Mouse (Mus musculus) liver, embryonic 11.5 days (tissue): ENCODE data around the gene Edf1. TPM values are rescaled to one million over a fixed set of nuclear protein-coding genes. Genes with fewer than 3 reads are reported as not detected.

Experiments
- ATAC-seq: fragments of 200-750 bp; cut with Nextera tagmentation; replicated peaks from 2 replicates; pipeline ENCODE4 v1.8.0; 2017; ENCODE audit warnings: moderate number of reproducible peaks, mild to moderate bottlenecking, moderate TSS enrichment, moderate library complexity; ENCODE audit not compliant: low FRiP score
- DNase-seq: peaks from one replicate; pipeline ENCODE4 v3.0.0-alpha.2; 2017; ENCODE audit warnings: low spot score
- H3K27ac ChIP-seq: fragments of 300-500 bp; sonication (generic); 2 replicates; pipeline ENCODE4 v1.5.1; 2014; ENCODE audit warnings: mild to moderate bottlenecking, low read depth, low read length, control low read depth
- H3K27me3 ChIP-seq: fragments of 300-500 bp; sonication (generic); replicated peaks from 2 replicates; pipeline ENCODE4 v1.6.1; 2014; ENCODE audit warnings: low read length, mixed read lengths; ENCODE audit not compliant: control insufficient read depth, insufficient read depth
- H3K36me3 ChIP-seq: fragments of 300-500 bp; sonication (generic); 2 replicates; pipeline ENCODE4 v1.6.1; 2014; ENCODE audit warnings: mild to moderate bottlenecking, low read length, moderate library complexity, mixed read lengths; ENCODE audit not compliant: control insufficient read depth, insufficient read depth
- H3K4me1 ChIP-seq: fragments of 300-500 bp; sonication (generic); replicated peaks from 2 replicates; pipeline ENCODE4 v1.6.1; 2014; ENCODE audit warnings: low read length, mixed read lengths; ENCODE audit not compliant: control insufficient read depth, insufficient read depth
- H3K4me2 ChIP-seq: fragments of 300-500 bp; sonication (generic); 2 replicates; pipeline ENCODE4 v1.6.1; 2014; ENCODE audit warnings: mild to moderate bottlenecking, control low read depth, moderate library complexity
- H3K4me3 ChIP-seq: fragments of 300-500 bp; sonication (generic); 2 replicates; pipeline ENCODE4 v1.5.1; 2014; ENCODE audit warnings: low read depth, low read length, control low read depth
- H3K9ac ChIP-seq: fragments of 300-500 bp; sonication (generic); 2 replicates; pipeline ENCODE4 v1.6.1; 2014; ENCODE audit warnings: low read depth, low read length, control low read depth
- H3K9me3 ChIP-seq: fragments of 300-500 bp; sonication (generic); 2 replicates; pipeline ENCODE4 v1.6.1; 2016; ENCODE audit warnings: low read length, inconsistent platforms, mixed read lengths; ENCODE audit not compliant: control insufficient read depth
- WGBS: fragments of 180-500 bp; shearing (Covaris S2); extraction: QIAGEN DNeasy Blood & Tissue Kit; methylation state at CpG from one replicate; pipeline ENCODE4 v1.1.7; 2014; 5-methylcytosine and 5-hydroxymethylcytosine counted together
- polyA plus RNA-seq: library from polyadenylated mRNA; unstranded; fragments of >200 nt; fragmentation: Nextera tagmentation; extraction: Ambion mirVana; gene quantifications from 2 replicates; pipeline ENCODE4 v1.2.1, GENCODE M21; 2014

Gene Edf1
- polyA plus RNA-seq = 367 and 380 TPM in 2 replicates

DNA sequence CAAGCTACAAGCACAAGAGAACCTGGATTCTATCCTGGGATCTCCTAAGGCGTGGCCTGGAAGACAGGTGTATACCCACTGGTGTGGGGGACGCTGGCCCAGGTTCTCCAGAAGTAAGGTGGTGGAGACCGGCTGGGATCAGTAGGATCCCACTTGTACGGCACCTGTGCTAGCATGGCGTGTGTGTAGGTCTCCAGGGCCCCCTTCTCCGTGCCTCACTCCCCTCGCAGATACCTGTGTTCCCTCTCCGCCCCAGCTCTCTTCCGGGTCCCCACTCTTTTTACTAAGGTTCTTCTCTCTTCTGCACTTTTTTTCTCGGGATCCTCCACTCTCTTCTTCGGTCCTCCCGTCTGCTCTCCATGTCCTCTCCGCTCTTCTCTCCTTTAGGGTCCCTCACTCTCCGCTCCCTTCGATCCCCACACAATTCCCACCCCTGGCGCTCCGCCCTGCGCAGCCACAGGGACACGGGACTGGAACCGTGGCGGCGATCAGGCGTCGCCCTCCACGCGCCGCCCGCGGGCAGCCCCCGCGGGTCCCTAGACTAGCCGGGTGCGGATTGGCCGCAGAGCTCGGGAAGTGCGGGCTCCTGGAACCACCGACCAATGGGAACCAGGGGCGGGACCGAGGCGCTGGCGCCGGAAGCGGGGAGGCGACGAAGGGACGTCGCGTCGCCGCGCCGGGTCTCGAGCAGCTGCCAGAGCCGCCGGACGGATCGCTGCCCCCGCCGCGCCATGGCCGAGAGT, at the start of gene Edf1:
Gene Edf1 (plus strand): TSS at position 627 of the 743 bp plus-strand sequence.
- Histone ChIP-seq H3K9ac (peak within 1 kb of the TSS; percentile 86), H3K36me3 (peaks cover 19% of the 10 kb centered on the region), H3K4me1 (peaks cover 17% of the 10 kb centered on the region), H3K4me3 (peak within 1 kb of the TSS; percentile 74), H3K27ac (peak within 1 kb of the TSS; percentile 65), H3K9me3 (no peaks in the 10 kb centered on the region), H3K27me3 (no peaks in the 10 kb centered on the region), H3K4me2 (peak within 1 kb of the TSS; percentile 95)
- DNase-seq = peak; percentile 92
- peak; percentile 98 for ATAC-seq
- whole genome bisulfite sequencing = under 1% methylated on average over 61 of the region's 61 CpGs

DNA sequence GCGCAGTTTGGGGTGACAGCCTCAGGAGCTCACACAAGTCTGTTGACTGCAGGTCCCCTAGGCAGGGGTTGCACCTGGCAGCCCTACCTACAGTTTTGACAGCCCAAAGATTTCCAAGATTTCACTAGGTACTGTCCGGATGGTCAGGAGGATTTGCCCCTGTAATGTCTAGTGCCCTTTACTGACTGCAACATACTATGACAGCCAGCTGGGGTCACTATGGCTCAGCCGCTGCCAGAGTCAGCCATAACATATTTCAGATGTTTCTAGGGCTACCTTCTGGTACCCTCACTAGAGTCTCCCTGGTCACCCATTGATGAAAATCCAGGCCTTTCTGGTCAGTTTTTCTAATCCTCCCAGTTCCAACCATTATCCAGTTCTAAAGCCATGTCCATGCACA, 47.7 kb upstream of the Edf1 start:
- no peaks in the 10 kb centered on the region; the same call in 1 of the 2 replicates for H3K36me3 ChIP-seq
- ATAC-seq (no peak), DNase-seq (no peak)
- H3K4me1 ChIP-seq = no peaks in the 10 kb centered on the region
- no peak overlapping the region for H3K4me3 ChIP-seq
- no peak overlapping the region for H3K27ac ChIP-seq
- 77% methylated on average over 3 of the region's 3 CpGs for WGBS
- no peaks in the 10 kb centered on the region for H3K27me3 ChIP-seq
- H3K9me3 ChIP-seq = no peaks in the 10 kb centered on the region
- no peak overlapping the region for H3K4me2 ChIP-seq
- H3K9ac ChIP-seq = no peak overlapping the region

DNA sequence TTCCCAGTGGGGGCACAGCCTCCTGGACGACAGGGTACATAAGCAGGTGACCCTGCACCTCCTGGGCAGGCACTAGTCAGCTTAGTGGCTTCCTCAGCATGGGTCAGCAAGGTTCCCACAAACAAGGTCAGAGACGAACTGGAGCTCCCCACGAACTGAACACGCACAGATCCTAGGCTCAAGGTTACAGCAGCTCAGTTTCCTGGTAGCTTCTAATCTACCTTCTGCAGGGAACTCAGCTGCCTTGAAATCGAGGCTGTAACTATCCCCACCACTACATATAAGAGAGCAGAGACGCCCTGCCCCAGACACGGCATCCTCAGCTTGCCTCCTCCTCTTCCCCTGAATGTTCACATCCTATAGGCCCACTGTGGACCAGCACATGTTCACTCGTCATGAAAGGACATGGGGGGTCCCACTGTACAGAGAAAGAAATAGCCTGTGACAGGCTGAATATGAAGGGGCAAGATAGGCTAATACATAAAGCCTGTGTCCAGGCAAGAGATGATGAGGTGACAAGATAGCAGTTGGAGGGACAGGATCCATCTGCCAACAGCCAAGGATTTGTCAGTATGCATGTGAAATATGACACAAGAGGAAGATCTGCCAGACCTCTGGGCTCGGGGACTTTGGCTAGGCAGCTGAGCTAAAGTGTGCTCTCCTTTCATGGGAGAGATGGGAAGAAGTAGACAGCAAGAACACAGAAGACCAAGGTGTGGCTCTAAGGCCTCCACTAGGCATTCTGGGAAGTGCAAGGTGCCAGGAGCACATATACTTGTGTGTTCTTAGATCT, 30.9 kb upstream of the Edf1 start:
- H3K4me1 ChIP-seq = no peaks in the 10 kb centered on the region
- H3K27ac ChIP-seq = no peak overlapping the region
- 83% methylated on average over 9 of the region's 9 CpGs for WGBS
- no peaks in the 10 kb centered on the region for H3K9me3 ChIP-seq
- peaks cover 67% of the 10 kb centered on the region for H3K36me3 ChIP-seq
- no peak overlapping the region for H3K9ac ChIP-seq
- ATAC-seq (no peak), DNase-seq (no peak)
- H3K4me3 ChIP-seq = no peak overlapping the region
- H3K4me2 ChIP-seq = no peak overlapping the region
- H3K27me3 ChIP-seq = no peaks in the 10 kb centered on the region

DNA sequence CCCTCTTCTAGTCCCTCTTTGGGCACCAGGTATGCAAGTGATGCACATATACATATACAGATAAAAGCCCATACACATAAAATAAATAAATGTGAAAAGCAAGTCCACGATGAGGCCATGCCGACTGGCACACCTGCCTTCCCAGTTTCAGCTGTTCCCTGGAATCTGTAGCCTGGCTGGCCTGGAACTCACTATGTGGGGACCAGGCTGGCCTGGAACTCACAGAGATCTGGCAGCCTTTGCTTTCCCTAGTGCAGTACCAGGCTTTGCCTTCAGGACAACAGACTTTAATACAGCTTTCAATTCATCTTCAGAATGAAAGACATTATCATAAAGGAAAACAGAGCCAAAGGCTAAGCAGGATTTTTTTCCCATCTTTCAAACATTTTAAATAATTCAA, 23.9 kb upstream of the Edf1 start:
- ATAC-seq = no peak
- H3K4me2 ChIP-seq = no peak overlapping the region
- no peak for DNase-seq
- H3K9me3 ChIP-seq = no peaks in the 10 kb centered on the region
- H3K4me3 ChIP-seq = no peak overlapping the region
- H3K36me3 ChIP-seq = peaks cover 30% of the 10 kb centered on the region
- WGBS = 90% methylated on average over 2 of the region's 2 CpGs
- no peaks in the 10 kb centered on the region for H3K4me1 ChIP-seq
- no peak overlapping the region for H3K27ac ChIP-seq
- no peak overlapping the region for H3K9ac ChIP-seq
- H3K27me3 ChIP-seq = no peaks in the 10 kb centered on the region

DNA sequence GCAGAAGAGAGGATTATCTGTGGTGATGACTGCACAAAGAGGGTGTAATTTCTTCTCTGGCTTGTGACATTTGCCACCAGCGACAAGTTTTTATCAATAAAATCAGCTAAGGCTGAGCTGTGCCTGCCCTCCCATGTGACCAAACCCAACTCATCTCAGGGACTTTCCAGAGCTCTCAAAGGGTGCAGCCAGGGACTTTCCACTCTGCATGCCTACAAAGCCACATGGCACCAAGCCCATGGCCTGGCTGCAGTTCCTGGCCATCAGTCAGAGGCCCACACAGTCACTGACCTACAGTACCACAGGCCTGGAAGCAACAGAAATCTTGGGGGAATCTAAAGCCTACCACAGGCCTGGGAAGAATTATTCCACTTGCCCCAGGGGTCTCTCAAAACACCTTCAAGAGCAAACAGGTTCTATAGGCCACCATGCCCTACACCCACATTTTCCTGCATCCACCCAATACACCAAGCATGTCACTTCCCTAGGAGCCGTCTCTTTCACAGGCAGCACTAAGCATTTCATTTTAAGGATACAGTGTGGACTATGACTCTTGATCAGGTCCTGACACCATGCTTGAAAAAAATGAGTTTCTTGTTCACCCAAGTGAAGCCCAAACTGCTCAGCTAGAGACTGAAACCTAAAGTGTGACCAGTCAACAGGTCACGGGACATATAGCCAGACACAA, 23.3 kb upstream of the Edf1 start:
- DNase-seq (no peak), ATAC-seq (no peak)
- H3K27me3 ChIP-seq = no peaks in the 10 kb centered on the region
- H3K27ac ChIP-seq = no peak overlapping the region
- no peak overlapping the region for H3K9ac ChIP-seq
- H3K4me1 ChIP-seq = no peaks in the 10 kb centered on the region
- no peaks in the 10 kb centered on the region for H3K9me3 ChIP-seq
- 81% methylated on average over 3 of the region's 3 CpGs for WGBS
- H3K4me3 ChIP-seq = no peak overlapping the region
- H3K4me2 ChIP-seq = no peak overlapping the region
- peaks cover 24% of the 10 kb centered on the region for H3K36me3 ChIP-seq

DNA sequence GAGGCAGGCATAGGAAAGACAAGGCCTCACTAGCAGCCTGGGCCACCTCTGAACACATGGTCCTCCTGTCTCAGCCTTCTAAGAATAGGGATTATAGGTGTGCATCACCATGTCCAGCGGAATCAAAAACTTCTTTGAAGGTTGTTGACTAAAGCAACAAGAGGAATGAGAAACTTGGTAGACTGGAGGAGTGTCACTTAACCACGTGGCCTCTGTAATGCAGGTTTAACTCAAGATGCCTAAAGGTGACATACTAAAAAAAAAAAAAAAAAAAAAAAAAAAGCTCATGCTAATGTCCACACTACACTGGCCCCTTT, 22.8 kb upstream of the Edf1 start:
- H3K4me2 ChIP-seq = no peak overlapping the region
- no peaks in the 10 kb centered on the region for H3K27me3 ChIP-seq
- H3K36me3 ChIP-seq = peaks cover 24% of the 10 kb centered on the region
- no peak overlapping the region for H3K4me3 ChIP-seq
- no peak for ATAC-seq
- no peak overlapping the region for H3K9ac ChIP-seq
- no peaks in the 10 kb centered on the region for H3K9me3 ChIP-seq
- H3K27ac ChIP-seq = no peak overlapping the region
- DNase-seq = no peak
- no peaks in the 10 kb centered on the region for H3K4me1 ChIP-seq
- WGBS = 96% methylated on average over 2 of the region's 2 CpGs

DNA sequence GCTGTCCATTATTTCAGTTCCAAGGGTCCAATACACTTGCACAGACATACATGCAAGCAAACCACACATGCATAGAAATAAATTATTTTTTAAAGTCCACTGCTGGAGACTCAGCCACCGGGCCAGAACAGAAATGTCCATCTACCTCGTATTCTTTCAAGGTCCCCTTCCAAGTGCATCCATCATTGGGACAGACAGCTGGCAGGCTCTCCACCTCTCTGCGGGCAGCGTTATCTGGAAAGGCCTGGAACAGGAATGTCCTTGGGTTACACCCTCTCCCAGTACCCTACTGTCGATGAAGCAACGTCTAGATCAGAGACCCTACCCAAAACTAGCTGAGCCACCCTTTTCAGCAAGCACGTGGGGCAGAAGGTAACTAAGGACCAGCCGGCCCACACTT, 21.1 kb upstream of the Edf1 start:
- WGBS = 84% methylated on average over 8 of the region's 8 CpGs
- Histone ChIP-seq H3K4me2 (no peak overlapping the region), H3K27ac (no peak overlapping the region), H3K4me3 (no peak overlapping the region), H3K9me3 (no peaks in the 10 kb centered on the region), H3K27me3 (no peaks in the 10 kb centered on the region), H3K4me1 (no peaks in the 10 kb centered on the region), H3K36me3 (peaks cover 19% of the 10 kb centered on the region; the same call in 1 of the 2 replicates), H3K9ac (no peak overlapping the region)
- ATAC-seq = no peak
- no peak for DNase-seq

DNA sequence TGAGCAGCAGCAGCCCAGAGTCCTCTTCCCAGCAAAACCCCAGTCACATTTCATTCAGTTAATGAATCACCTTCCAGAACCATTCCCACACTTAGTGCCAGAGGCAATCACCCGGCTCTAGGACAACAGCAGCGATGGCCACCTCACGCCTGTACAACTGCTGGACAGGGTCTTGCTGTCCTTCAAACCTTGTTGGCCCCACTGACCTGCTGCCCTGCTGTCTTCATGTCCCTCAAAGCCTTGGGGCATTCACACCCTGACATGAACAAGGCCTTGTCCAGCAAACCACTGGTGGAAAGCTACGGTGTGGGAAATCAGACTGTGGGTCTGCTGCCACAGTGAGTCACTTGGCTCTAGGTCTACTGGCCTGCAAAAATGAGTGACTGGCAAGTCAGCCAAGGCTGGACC, 17.1 kb upstream of the Edf1 start:
- Histone ChIP-seq H3K9me3 (no peaks in the 10 kb centered on the region), H3K4me2 (no peak overlapping the region), H3K4me3 (no peak overlapping the region), H3K27ac (no peak overlapping the region), H3K4me1 (peaks cover 5% of the 10 kb centered on the region), H3K36me3 (peaks cover 13% of the 10 kb centered on the region; the same call in 1 of the 2 replicates), H3K27me3 (no peaks in the 10 kb centered on the region), H3K9ac (no peak overlapping the region)
- ATAC-seq (no peak), DNase-seq (no peak)
- WGBS = 95% methylated on average over 4 of the region's 4 CpGs
